Mouse (Mus musculus): ENCODE data around the gene Trub1.

GRCm38 (mm10) chr19:57477310-57477709 lies 24.6 kb downstream of the Trub1 start:
- TF ChIP-seq CTCF (IDR thresholded peaks at IDR 0.05; ENCODE audit: control insufficient read depth, insufficient read depth, insufficient replicate concordance, low read depth, low read length) (no peak), POLR2A (IDR thresholded peaks at IDR 0.05; ENCODE audit: control insufficient read depth, low read depth, low read length) (no peak)

Measured in testis, adult 2 months (tissue).